Mouse (Mus musculus) heart, postnatal 25 days (tissue): ENCODE measurements around the gene Rbfox2. TPM values are rescaled to one million over a fixed set of nuclear protein-coding genes. Genes with fewer than 3 reads are reported as not detected.

ENCODE experiments used
- DNase-seq: peaks from one replicate; pipeline ENCODE4 v3.0.0; 2022; ENCODE audit warnings: low spot score
- intact Hi-C: fragments of 180-260 bp; cut with DNase I; formaldehyde crosslinking; loops from one replicate; pipeline ENCODE4 v1.15.1; 2025
- total RNA-seq, 2 experiments: library from RNA; stranded (reverse); gene quantifications; 2 replicates each; pipeline ENCODE4 v1.2.3; 2021

Rbfox2 gene
- total RNA-seq, 2 experiments from 2014 or later = 111 to 117 TPM

DNA sequence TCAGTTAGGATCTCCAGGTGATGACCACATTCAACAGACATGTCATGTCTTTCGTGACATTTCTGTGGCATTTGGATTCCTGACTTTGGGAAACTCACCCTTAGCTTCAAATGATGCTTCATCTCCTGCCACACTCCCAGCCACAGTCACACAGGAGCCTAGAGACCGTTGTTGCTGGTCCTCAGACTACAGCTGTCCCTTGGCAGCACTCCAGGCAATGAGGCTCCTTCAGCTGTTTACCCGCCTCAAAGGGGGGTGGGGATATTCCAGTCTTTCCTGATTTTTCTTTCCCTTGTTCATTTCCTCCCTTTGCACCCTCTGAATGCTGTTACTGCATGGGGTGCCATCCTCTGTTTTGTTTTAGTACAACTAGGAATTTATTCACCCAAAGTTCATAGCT lies 150.3 kb downstream of the Rbfox2 start:
- intact Hi-C loops = no loop called here
- peak; percentile 40 for DNase-seq

- no peak for DNase-seq
- intact Hi-C loops = no loop called here
These were observed 152.5 kb downstream of the Rbfox2 start for GRCm38 (mm10) chr15:77154248-77154785.

- intact Hi-C loops = no loop called here
- peak; percentile 69 for DNase-seq
These were observed 153.2 kb downstream of the Rbfox2 start for GRCm38 (mm10) chr15:77153625-77154024.

DNA sequence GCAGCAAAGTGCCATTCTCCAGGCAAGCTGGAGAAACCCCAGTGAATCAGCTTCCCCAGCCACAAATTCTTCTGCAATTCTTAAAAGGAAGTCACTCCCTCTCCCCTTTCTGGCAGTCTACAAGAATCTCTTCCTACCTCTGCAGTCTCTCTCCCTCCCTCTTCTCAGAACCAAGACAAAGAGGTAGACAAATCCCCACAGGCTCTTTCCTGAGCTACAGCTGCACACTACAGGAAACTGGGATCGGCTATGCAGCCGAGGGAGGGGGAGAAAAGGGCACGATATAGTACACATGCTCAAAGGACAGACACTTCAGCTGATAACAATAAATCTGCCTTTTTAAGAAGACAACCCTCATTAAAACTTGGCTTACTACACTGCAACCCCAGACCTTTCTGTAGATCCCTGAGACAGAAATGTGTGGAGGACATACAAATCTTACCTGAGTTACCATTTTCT lies 153.7 kb downstream of the Rbfox2 start:
- intact Hi-C loops = no loop called here
- no peak for DNase-seq

- intact Hi-C loops = no loop called here
- DNase-seq = no peak
These were observed 154.3 kb downstream of the Rbfox2 start for GRCm38 (mm10) chr15:77152336-77153087.

DNA sequence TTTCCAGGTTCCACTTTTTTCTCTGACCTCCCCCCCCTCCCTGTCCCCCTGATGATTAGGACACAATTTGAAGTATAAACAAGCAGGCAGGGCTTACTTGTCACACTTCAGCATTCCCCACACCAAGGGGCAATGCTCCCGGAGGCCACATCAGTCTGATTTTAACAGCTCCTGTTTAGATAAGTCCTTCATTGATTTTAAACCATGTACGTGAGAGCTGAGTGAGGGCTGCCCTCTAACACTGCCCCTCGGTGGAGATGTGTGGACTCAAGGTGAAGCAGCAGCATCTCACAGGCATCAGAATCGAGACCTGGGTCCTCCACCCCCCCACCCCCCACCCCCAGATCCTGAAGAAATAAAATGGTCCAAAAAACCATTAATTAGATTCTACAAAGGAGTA lies 155.0 kb downstream of the Rbfox2 start:
- intact Hi-C loops = no loop called here
- no peak for DNase-seq

DNA sequence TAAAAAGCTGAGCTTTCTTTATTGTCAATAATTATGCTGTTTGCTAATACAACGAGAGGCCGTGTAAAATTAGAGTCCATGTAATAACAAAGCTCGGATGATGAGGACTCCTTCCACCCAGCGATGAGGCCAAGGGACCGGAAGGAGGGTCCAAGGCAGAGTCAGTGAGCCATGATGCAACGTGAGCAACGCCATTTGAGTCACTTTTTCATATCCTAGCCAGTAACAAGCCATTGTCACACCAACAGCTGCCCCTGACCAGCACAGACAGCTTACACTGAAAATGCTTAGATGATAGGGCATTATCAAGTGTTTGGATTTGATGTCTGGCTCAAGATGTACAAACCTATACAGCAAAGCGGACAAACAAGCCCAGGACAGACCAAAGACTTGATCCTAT lies 155.6 kb downstream of the Rbfox2 start:
- DNase-seq = no peak
- intact Hi-C loops = no loop called here

DNA sequence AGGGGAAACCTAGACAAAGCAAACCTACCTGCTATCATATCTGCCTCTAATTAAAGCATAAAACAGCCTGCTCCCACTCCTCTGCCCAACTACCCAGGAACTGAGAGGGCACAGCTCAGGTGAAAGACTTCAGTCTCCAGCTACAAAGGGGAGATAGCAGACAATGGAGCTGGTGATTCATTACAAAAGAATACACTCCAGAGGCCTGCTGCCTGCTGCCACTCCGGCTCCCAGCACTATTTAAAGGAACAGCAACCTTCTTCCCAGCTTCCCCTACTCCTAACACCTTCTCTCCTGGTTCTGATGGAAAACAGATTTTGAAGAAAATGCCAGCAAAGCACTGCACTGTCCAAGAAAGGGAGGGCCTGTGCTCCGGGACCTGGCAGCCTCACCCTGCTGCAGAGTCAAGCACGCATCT lies 156.4 kb downstream of the Rbfox2 start:
- DNase-seq = no peak
- intact Hi-C loops = no loop called here

DNA sequence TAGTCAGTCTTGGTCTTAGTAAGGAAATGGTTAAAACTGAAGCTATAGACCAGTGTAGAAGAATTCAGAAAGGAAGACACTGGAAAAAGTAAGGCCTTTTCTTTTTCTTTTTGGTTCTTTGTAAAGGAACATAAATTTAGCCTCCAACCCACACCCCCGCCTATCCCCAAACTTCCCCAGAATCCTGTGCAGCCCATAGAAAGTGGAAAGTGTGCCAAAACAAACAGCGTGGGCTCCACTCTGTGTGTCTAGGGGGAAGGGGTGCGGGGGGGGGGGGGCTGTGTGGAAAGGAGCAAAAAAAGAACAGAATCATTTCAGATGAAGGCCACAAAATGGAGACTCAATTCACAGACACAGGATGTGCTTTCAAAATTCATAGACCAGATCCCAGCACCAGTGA lies 156.8 kb downstream of the Rbfox2 start:
- no peak for DNase-seq
- intact Hi-C loops = no loop called here

DNA sequence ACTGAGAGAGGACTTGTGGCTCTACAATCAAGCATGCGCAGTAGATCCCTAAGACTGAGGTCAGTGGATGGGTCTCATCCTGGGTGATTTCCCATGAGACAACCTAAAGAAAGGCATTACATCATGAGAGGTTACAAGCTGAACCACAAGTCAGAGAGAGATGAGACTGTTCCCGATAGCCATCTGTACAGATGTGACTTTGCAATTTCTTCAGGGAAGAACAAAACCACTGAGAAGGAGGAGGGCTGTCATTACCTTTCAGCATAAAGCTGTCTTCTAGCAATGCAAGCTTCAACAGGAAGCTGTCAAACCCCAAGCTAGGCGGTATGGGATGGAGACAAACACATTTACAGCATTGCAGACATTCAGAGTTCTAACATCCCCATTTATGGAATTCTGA lies 157.3 kb downstream of the Rbfox2 start:
- no peak for DNase-seq
- intact Hi-C loops = no loop called here

DNA sequence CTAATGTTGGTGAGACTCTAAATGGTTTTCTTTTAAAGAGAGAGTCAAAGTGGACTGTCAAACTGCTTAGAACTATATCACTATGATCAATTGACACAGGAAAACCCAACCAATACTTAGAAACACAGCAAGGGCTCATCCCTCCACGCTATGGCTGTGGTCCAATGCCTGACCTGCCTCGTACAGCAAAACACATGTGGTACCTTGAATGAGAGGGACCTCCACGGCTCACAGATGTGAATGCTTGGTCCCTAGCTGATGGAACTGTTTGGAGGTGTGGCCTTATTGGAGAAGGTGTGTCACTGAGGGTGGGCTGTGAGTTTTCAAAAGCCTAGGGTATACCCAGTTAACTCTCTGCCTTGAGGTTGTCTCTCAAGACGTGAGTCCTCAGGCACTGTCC lies 159.9 kb downstream of the Rbfox2 start:
- intact Hi-C loops = no loop called here

GRCm38 (mm10) chr15:77144960-77145359 lies 161.8 kb downstream of the Rbfox2 start:
- intact Hi-C loops = loop anchor here (5.0 kb wide), 1 partner anchor 72 kb away; no protein-coding TSS in a partner anchor
- DNase-seq = no peak

More for the DNA sequence above, 159.9 kb downstream of the Rbfox2 start:
- no peak for DNase-seq

GRCm38 (mm10) chr15:77142787-77143186 lies 164.0 kb downstream of the Rbfox2 start:
- DNase-seq = no peak
- intact Hi-C loops = loop anchor here (5.0 kb wide), 1 partner anchor 75 kb away; no protein-coding TSS in a partner anchor

DNA sequence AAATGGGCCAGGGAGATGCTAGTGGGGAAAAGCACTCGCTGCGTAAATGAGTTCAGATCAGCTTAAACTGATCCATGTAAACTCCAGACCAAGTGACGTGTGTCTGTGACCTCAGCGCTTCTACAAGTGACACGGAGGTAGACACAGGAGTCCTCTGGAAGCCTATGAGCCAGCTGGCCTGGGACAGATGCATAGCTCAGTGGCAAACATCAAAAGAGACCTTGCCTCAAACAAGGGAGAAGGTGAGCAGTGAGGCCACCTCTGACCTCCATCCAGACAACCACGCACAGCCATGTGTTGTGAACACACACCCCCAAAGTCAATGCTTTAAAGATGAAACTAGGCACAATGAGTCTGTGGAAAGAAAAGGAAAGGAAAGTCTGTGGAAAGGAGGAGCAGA lies 164.5 kb downstream of the Rbfox2 start:
- no peak for DNase-seq
- intact Hi-C loops = loop anchor here (5.0 kb wide), 1 partner anchor 75 kb away; no protein-coding TSS in a partner anchor

DNA sequence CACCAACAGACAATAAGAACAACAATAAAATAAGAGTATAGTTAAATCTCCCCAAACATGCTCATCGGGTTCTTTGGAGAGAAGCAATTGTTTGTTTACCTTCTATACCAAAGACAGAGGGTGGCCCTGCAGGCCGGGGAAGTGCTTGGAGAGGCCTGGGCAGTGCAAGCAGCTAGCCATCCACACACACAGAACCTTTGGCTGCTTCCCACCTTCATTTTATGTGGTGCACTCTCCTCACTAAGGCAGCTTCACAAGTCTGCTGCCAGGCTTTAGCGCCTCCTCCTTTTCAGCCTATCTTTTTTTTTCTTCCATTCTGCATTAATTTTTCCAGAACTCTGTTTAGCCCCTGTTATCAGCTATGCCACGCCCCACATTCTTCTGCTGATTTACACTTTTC lies 165.1 kb downstream of the Rbfox2 start:
- DNase-seq = no peak
- intact Hi-C loops = loop anchor here (5.0 kb wide), 1 partner anchor 76 kb away; no protein-coding TSS in a partner anchor

DNA sequence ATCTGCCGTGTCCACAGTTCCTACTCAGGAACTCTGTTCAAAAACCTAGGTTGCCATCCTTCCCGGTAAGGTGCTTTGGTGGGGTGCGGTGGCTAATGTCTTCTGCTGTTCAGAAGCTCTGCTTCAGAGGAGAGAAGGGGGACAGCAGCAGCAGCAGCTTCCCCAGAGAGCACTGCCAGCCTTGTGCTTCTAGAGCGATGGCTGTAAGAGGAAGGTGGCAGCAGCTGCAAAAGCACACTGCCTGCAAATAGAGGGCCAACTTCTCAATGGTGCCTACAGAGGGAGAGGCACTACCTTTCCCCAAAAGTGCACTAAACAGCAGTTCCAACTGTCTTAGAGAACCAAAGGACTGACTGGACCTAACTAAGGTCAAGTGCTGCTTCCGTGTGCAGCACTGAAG lies 168.5 kb downstream of the Rbfox2 start:
- DNase-seq = no peak
- intact Hi-C loops = no loop called here

DNA sequence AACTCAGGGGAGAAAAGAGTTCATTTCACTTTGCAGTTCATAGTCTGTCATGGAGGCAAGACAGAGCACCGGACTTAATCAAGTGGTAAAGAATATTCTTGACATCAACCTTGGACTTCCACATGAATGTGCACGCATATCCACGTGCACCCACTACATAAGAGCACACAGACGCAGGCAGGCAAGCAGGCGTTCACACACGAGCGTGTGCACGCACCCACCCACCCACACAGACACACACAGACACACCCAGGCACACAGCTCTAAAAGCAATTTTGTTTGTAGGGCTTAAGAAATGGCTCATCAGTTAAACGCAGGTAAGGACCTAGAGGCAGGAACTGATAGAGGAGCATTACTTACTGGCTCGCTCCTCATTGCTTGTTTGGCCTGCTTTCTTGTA lies 172.3 kb downstream of the Rbfox2 start:
- intact Hi-C loops = no loop called here
- DNase-seq = no peak

GRCm38 (mm10) chr15:77129154-77129553 lies 177.7 kb downstream of the Rbfox2 start:
- intact Hi-C loops = no loop called here
- DNase-seq = no peak

DNA sequence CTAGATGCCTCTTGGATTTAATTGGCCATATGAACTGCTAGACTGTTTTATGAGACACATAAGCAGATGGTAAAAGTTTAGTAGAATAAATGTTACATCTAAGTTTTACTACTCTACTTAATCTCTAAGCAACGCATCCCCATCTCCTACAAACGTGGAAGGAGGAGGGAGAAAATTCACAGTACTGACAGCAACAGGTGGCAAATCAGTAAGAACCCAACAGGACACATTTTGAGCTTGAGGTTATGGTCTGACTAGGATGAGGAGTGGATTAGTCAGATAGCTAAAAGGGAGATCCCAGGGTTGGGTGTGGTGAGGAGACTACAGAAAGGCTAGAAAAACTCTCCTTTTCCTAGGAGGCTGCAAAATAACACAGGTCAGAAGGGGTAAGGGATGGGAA lies 179.1 kb downstream of the Rbfox2 start:
- intact Hi-C loops = no loop called here
- no peak for DNase-seq

- DNase-seq = no peak
- intact Hi-C loops = no loop called here
These were observed 180.1 kb downstream of the Rbfox2 start for GRCm38 (mm10) chr15:77126674-77127073.

DNA sequence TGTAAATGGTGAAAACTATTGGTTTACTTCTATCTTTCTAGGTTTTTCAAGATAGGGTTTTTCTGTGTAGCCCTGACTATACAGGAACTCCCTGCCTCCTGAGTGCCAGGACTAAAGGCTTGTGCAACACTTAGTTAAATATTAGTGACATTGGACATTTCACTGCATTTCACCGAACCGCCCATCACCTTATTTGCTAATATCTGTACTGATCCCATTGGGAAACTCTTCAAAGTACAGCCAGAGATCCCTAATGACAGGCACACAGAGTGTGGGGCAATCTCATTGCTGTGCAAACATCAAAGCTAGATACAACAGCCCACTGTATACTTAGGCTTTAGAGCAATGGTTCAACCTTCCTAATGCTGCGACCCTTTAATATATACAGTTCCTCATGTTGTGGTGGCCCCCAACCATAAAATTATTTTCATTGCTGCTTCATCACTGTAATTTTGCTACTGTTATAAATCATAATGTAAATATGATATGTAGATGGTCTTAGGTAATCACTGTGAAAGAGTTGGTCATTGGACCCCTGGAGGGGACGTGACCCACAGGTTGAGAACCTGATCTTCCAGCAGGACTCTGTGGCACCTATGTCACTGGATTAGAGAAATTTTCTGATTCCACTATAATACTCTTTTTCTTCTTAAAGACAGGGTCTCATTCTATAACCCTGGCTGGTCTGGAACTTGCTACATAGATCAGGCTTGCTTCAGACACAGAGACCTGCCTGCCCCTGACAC lies 182.3 kb downstream of the Rbfox2 start:
- intact Hi-C loops = no loop called here
- DNase-seq = no peak
